Mouse (Mus musculus): ENCODE measurements around the gene Ei24. TPM values are rescaled to one million over a fixed set of nuclear protein-coding genes. Genes with fewer than 3 reads are reported as not detected.

The Ei24 gene
- polyA plus RNA-seq, 1 experiment, result 117 TPM

DNA sequence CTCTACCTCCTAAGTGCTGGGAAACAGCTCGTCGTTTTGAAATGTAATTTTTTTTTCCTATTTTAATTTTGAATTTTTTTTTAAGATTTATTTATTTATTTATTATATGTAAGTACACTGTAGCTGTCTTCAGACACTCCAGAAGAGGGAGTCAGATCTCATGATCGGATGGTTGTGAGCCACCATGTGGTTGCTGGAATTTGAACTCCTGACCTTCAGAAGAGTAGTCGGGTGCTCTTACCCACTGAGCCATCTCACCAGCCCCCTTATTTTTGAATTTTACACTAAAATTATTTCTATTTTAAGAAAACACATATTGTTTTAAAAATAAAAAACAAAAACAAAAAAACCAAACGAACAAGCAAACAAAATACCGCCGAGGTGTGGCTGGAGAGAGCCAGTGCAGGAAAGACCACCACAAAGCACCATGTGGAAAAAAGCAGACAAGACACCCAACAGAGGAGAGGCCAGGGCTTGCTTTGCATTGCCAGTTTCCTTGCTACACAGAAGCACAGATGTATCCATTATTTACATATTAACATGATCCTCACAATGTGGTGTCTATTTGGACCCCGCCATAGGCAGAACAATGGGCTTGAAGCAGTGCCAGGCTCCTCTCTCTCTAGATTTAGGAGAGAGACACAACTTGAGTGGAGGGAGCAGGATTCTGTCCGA, 23.9 kb upstream of the Ei24 start:
- no peak overlapping the region; the same call in 1 of the 2 replicates for H3K4me3 ChIP-seq (ENCODE audit: insufficient read depth, low read length)
- TF ChIP-seq POLR2A (IDR thresholded peaks at IDR 0.05; ENCODE audit: extremely low read depth, insufficient read depth, low read length), result no peak
- TF ChIP-seq CTCF (IDR thresholded peaks at IDR 0.05; ENCODE audit: extremely low read depth, insufficient read depth, low read length), result no peak
- 0 out of 2 replicates have a peak overlapping the region, but pooled peaks have one; percentile 63 for H3K27ac ChIP-seq (ENCODE audit: insufficient read depth, low read length)
- peaks cover 12% of the 10 kb centered on the region for H3K4me1 ChIP-seq (ENCODE audit: control insufficient read depth, insufficient read depth, low read length)

DNA sequence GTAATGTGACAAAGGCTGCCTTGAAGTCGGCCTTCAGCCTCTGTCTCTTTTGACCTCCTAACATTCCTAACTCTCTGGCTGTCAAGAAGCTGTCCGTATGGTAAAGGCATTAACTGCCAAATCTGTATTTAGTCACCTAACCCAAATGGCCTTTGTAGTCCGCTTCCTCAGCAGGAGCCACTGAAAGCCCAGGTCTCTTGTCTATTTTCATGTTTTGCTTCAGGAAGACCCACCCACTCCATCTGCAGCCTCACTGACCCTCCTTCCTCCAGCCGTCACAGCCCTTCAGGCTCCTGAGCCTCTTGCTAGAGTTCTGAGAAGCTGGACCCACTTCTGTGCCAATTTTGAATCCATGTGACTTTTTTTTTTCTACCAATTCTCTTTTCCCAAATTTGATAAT, 21.7 kb upstream of the Ei24 start:
- TF ChIP-seq POLR2A (IDR thresholded peaks at IDR 0.05; ENCODE audit: extremely low read depth, insufficient read depth, low read length) (no peak), CTCF (IDR thresholded peaks at IDR 0.05; ENCODE audit: extremely low read depth, insufficient read depth, low read length) (no peak)

DNA sequence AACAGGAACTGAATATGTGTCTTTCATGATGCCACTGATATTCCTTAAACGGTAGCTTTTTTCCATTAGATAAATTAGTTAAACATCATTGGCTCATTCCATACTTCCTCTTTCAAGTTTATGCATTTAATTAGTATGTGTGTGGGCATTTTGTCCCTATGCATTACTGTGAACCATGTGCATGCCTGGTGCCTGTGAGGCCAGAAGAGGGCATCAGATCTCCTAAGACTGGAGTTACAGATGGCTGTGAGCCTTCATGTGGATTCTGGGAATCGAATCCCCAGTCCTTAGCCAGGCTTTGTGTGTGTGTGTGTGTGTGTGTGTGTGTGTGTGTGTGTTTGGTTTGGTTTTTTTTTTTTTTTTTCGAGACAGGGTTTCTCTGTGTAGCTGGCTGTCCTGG, 17.3 kb upstream of the Ei24 start:
- H3K27ac ChIP-seq (ENCODE audit: insufficient read depth, low read length), result no peak overlapping the region
- TF ChIP-seq POLR2A (IDR thresholded peaks at IDR 0.05; ENCODE audit: extremely low read depth, insufficient read depth, low read length), result no peak
- 0 out of 2 replicates have a peak, but pooled peaks have one; percentile 12 for TF ChIP-seq CTCF (IDR thresholded peaks at IDR 0.05; ENCODE audit: extremely low read depth, insufficient read depth, low read length)
- H3K4me3 ChIP-seq (ENCODE audit: insufficient read depth, low read length), result no peak overlapping the region
- H3K4me1 ChIP-seq (ENCODE audit: control insufficient read depth, insufficient read depth, low read length), result no peaks in the 10 kb centered on the region

More for the DNA sequence above, 21.7 kb upstream of the Ei24 start:
- no peak overlapping the region for H3K4me3 ChIP-seq (ENCODE audit: insufficient read depth, low read length)
- H3K27ac ChIP-seq (ENCODE audit: insufficient read depth, low read length), result no peak overlapping the region
- peaks cover 12% of the 10 kb centered on the region for H3K4me1 ChIP-seq (ENCODE audit: control insufficient read depth, insufficient read depth, low read length)

DNA sequence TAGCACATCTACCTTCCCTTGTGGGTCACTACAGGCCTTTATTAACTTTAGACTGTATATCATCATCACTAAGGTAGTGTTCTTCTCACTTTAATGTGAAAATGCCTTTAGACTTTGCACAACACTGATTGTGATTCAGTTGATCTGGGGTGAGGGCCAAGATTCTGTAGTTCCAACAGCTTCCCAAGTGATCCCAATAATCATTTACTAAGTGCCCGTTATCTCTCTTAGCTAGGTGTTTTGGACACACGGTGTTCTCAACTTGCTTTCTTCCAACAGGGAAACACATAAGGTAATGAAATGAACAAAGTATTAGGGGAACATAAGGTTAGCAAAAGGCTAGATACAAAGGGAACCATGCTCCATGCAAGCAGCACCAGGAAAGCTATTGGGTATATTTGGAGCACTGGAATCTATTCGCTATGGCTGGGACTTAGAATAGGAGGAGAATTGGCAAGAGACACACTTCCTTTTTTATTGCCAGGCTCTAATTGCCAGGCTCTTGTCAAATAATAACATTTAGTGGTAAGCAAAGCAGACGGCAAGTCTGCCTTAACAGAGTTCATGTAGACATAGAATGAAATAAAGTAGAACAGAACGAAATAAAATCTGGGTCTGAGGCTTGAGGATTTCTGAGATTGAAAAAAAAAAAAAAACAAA, 11.1 kb upstream of the Ei24 start:
- TF ChIP-seq CTCF (IDR thresholded peaks at IDR 0.05; ENCODE audit: extremely low read depth, insufficient read depth, low read length), result no peak
- TF ChIP-seq POLR2A (IDR thresholded peaks at IDR 0.05; ENCODE audit: extremely low read depth, insufficient read depth, low read length), result no peak
- no peak overlapping the region for H3K4me3 ChIP-seq (ENCODE audit: insufficient read depth, low read length)
- no peaks in the 10 kb centered on the region for H3K4me1 ChIP-seq (ENCODE audit: control insufficient read depth, insufficient read depth, low read length)
- no peak overlapping the region for H3K27ac ChIP-seq (ENCODE audit: insufficient read depth, low read length)

DNA sequence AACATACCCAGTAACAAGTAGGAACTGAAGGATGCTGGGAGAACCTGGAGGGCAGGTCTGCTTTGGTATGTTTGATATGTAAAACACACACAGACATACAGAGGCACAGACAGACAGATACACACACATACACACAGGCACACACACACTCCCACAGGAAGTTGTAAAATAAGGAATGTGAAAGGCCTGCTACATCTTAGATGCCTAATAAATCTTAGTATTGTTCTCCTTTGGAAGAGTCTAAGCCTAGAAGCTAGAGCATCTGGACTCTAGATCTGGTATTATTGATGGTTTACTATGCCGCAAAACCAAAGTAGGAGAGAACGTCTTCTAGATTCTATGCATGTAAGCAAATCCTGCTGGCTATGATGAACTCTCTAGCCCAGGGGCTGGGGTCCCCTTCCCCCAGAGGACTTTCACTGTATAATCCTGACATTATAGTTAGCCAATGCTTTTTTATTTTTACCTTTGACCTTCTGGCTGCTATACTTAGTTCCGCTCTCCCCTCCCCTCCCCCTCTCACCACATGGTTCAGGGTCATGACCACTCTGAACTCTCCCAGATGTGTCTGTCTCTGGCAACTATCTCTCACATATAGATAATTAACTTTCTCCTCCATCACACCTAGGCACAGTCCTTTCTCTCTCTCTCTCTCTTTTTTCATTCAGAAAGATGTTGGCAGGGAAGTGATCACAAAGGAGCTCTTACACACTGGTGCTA, 8.2 kb upstream of the Ei24 start:
- H3K4me1 ChIP-seq (ENCODE audit: control insufficient read depth, insufficient read depth, low read length), result no peaks in the 10 kb centered on the region
- no peak overlapping the region for H3K27ac ChIP-seq (ENCODE audit: insufficient read depth, low read length)
- H3K4me3 ChIP-seq (ENCODE audit: insufficient read depth, low read length), result no peak overlapping the region
- TF ChIP-seq CTCF (IDR thresholded peaks at IDR 0.05; ENCODE audit: extremely low read depth, insufficient read depth, low read length), result no peak
- no peak for TF ChIP-seq POLR2A (IDR thresholded peaks at IDR 0.05; ENCODE audit: extremely low read depth, insufficient read depth, low read length)

DNA sequence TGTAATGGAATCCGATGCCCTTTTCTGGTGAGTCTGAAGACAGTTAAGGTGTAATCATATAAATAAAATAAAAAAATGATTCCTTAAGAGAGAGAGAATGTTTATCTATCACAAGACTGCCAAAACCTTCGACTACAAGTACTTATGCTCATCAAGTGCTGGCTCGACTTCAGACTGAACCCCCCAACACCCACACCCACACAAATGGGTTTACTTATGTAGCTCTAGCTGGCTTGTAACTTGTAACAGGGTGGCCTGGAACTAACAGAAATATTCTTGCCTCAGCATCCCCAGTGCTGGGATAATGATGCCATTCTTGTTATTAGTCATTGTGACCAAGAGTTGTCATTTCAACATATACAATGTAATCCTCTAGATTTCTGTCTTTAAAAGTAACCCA, 6.7 kb upstream of the Ei24 start:
- no peak overlapping the region for H3K4me3 ChIP-seq (ENCODE audit: insufficient read depth, low read length)
- TF ChIP-seq CTCF (IDR thresholded peaks at IDR 0.05; ENCODE audit: extremely low read depth, insufficient read depth, low read length) (no peak), POLR2A (IDR thresholded peaks at IDR 0.05; ENCODE audit: extremely low read depth, insufficient read depth, low read length) (no peak)
- no peaks in the 10 kb centered on the region for H3K4me1 ChIP-seq (ENCODE audit: control insufficient read depth, insufficient read depth, low read length)
- H3K27ac ChIP-seq (ENCODE audit: insufficient read depth, low read length), result no peak overlapping the region

DNA sequence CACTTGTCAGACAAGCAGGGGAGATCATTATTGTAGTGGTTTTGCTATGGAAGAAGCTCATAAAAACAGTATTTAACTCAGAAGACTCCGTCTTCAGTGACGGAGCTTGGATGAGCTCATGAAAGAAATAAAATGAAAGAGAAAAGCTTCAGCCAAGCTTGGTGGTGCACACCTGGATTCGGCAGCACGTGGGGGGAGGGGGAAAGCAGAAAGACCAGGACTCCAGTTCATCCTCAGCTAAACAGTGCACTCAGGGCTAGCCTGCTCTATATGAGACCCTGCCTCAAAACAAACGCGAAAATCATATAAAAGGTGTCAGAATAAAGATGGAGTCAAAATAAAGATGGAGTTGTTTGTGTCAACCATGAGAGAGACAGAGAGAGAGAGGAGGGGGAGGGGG, 6.2 kb upstream of the Ei24 start:
- no peak overlapping the region for H3K4me3 ChIP-seq (ENCODE audit: insufficient read depth, low read length)
- TF ChIP-seq CTCF (IDR thresholded peaks at IDR 0.05; ENCODE audit: extremely low read depth, insufficient read depth, low read length), result no peak
- TF ChIP-seq POLR2A (IDR thresholded peaks at IDR 0.05; ENCODE audit: extremely low read depth, insufficient read depth, low read length), result no peak
- no peak overlapping the region for H3K27ac ChIP-seq (ENCODE audit: insufficient read depth, low read length)
- no peaks in the 10 kb centered on the region for H3K4me1 ChIP-seq (ENCODE audit: control insufficient read depth, insufficient read depth, low read length)

DNA sequence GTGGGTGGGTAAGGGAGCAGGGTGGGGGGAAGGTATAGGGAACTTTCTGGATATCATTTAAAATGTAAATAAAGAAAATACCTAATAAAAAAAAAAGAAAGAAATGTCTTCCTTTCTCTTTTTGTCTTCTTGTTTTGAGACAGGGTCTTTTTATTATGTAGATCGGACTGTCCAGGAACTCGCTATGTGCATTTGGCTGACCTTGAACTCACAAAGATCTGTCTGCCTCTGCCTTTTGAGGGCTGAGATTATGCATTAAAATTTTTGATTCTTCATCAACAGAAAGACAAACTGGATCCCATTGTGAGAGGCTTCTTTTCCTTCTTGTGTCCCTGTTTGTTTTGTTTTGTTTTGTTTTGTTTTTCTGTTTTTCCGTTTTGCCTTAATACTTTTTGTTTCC, 5.8 kb upstream of the Ei24 start:
- TF ChIP-seq CTCF (IDR thresholded peaks at IDR 0.05; ENCODE audit: extremely low read depth, insufficient read depth, low read length), result no peak
- TF ChIP-seq POLR2A (IDR thresholded peaks at IDR 0.05; ENCODE audit: extremely low read depth, insufficient read depth, low read length), result no peak

DNA sequence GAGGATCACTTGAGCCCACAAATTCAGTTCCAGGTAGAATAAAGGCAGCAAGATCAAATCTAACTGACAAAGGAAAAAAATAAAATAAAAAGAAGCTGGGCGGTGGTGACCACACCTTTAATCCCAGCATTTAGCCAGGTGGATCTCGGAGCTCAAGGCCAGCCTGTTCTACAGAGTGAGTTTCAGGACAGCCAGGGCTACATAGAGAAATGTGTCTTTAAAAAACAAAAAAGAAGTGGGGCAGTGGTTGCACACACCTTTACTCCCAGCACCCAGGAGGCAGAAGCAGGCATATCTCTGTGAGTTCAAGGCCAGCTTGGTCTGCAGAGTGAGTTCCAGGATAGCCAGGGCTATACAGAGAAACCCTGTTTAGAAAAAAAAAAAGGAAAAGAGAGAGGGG, 4.8 kb upstream of the Ei24 start:
- no peaks in the 10 kb centered on the region for H3K4me1 ChIP-seq (ENCODE audit: control insufficient read depth, insufficient read depth, low read length)
- no peak overlapping the region for H3K27ac ChIP-seq (ENCODE audit: insufficient read depth, low read length)
- no peak overlapping the region for H3K4me3 ChIP-seq (ENCODE audit: insufficient read depth, low read length)
- no peak for TF ChIP-seq POLR2A (IDR thresholded peaks at IDR 0.05; ENCODE audit: extremely low read depth, insufficient read depth, low read length)
- no peak for TF ChIP-seq CTCF (IDR thresholded peaks at IDR 0.05; ENCODE audit: extremely low read depth, insufficient read depth, low read length)

More for the DNA sequence above, 5.8 kb upstream of the Ei24 start:
- H3K4me3 ChIP-seq (ENCODE audit: insufficient read depth, low read length), result no peak overlapping the region
- no peak overlapping the region for H3K27ac ChIP-seq (ENCODE audit: insufficient read depth, low read length)
- H3K4me1 ChIP-seq (ENCODE audit: control insufficient read depth, insufficient read depth, low read length), result no peaks in the 10 kb centered on the region

All from cortical plate, adult 2 months (tissue).